Mouse (Mus musculus): ENCODE measurements around the gene Kiss1. TPM values are rescaled to one million over a fixed set of nuclear protein-coding genes. Genes with fewer than 3 reads are reported as not detected.
"Not testable (repeated sequence)": the region's sequence is repeated elsewhere in the genome, so short reads cannot be mapped to it uniquely, and the experiment has no call there.

Kiss1 gene
- total RNA-seq, 2 experiments from 2014 or later = 1.6 TPM; not detected in 1

DNA sequence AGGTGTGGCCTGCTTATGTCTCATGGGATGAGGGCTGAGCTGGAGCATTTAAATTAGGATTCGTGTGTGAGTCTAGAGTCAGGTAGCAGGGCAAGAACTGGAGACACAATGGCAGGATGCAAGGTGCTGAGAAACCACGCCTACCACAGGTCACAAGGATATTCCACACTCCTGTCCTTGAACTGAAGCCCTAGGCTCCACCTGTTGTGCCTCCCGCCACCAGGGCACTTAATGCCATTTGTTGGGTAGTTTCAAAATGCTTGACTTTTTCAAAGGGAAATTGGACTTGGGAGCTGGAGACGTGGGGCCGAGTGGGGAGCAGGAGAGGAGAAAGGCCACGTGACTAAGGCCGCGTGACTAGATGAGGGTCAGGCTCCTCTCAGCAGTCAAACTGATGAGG, 4.3 kb downstream of the Kiss1 start:
- no peak overlapping the region for H3K4me3 ChIP-seq
- intact Hi-C loops (cut with DNase I) = no loop called here
- TF ChIP-seq CTCF (IDR thresholded peaks at IDR 0.05) = no peak
- H3K27ac ChIP-seq = no peak overlapping the region
- no peak for DNase-seq (ENCODE audit: extremely low spot score in 1 of 2, low spot score in 2 of 2)

DNA sequence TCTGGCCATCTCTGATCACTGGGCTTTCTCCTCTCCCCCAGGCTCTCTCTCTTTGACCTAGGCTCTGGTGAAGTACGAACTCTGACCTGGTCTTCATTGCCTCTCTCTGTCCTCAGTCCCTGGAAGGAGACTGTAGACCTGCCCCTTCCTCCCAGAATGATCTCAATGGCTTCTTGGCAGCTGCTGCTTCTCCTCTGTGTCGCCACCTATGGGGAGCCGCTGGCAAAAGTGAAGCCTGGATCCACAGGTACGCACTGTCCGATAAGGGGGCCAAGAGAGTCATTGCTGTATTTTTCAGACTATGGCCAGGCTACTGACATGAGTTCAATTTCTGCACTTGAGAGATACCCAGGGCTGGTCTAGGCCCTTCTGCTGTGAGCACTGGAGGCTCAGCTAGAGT, 5.4 kb downstream of the Kiss1 start:
- TF ChIP-seq CTCF (IDR thresholded peaks at IDR 0.05) = no peak; the same call in 1 of the 2 replicates
- intact Hi-C loops (cut with DNase I) = no loop called here
- Histone ChIP-seq H3K4me3 (no peak overlapping the region), H3K27ac (no peak overlapping the region)
- DNase-seq (ENCODE audit: extremely low spot score in 1 of 2, low spot score in 2 of 2) = no peak

DNA sequence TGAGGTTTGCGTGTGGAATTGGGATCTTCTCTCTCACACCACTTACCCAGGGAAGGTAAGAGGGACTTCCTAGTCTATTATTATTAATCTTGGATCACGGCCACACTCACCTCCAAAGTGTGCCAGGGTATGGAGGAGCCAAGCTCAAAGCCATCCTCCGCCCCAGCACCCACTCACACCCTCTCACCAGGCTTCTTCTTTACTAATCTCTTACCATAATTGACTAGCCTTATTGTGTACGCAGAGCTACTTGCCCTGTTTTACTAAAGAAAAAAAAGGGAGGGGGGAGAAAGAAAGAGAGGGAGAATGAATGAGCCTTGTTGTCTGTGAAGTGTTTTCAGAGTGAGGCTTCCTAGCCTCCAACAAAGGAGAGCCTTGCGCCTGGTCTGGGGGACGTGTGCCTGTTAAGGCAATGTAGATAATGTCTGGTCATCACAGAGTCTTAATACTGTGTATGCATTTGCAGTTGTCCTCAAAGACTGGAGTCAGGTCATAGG, 6.7 kb downstream of the Kiss1 start:
- Histone ChIP-seq H3K27ac (no peak overlapping the region), H3K4me3 (no peak overlapping the region)
- DNase-seq (ENCODE audit: extremely low spot score in 1 of 2, low spot score in 2 of 2) = no peak
- no peak for TF ChIP-seq CTCF (IDR thresholded peaks at IDR 0.05)
- intact Hi-C loops (cut with DNase I) = no loop called here

DNA sequence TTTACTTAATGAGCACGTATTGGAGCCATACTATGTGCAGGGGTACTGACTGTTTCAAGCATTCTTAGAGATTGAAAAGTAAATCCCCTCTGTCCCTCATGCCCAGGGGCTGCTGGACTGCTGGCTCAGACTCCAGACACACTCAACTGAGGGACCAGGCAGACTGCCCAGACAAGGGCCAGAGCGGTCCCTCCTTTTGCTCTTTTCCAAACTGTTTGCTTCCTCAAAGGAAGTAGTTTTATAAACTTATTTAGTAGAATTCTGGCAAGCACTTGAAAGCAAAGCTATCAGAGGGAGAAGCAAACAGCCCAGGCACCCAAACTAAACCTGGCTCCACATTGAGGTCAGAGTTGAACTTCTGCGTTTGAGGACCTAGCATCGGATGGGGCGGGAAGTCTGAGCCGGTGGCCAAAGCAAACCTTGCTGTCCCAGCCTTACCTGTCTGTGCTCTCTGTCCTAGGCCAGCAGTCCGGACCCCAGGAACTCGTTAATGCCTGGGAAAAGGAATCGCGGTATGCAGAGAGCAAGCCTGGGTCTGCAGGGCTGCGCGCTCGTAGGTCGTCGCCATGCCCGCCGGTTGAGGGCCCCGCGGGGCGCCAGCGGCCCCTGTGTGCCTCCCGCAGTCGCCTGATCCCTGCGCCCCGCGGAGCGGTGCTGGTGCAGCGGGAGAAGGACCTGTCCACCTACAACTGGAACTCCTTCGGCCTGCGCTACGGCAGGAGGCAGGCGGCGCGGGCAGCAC, 7.4 kb downstream of the Kiss1 start:
- Histone ChIP-seq H3K4me3 (peak overlapping the region; percentile 20; the same call in 1 of the 2 replicates), H3K27ac (no peak overlapping the region)
- intact Hi-C loops (cut with DNase I) = no loop called here
- DNase-seq (ENCODE audit: extremely low spot score in 1 of 2, low spot score in 2 of 2) = no peak
- no peak for TF ChIP-seq CTCF (IDR thresholded peaks at IDR 0.05)

DNA sequence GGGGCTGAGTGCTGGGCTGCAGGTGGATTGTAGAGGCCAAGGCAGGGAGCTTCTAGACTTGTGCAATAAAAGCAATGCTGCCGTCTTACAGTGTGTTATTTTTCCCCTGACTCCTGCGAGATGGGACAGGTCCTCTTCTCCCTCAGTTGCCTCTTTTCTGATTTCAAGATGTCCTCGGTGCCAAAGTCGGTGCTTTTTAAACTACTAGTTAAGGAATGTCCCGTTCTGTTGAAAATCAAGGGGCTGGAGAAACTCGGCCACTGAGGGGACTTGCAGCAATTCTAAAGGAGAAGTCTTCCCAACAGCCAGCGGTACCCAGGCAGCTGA, 7.9 kb downstream of the Kiss1 start:
- no peak for TF ChIP-seq CTCF (IDR thresholded peaks at IDR 0.05)
- Histone ChIP-seq H3K27ac (no peak overlapping the region), H3K4me3 (no peak overlapping the region; the same call in 1 of the 2 replicates)
- no peak for DNase-seq (ENCODE audit: extremely low spot score in 1 of 2, low spot score in 2 of 2)
- intact Hi-C loops (cut with DNase I) = no loop called here

DNA sequence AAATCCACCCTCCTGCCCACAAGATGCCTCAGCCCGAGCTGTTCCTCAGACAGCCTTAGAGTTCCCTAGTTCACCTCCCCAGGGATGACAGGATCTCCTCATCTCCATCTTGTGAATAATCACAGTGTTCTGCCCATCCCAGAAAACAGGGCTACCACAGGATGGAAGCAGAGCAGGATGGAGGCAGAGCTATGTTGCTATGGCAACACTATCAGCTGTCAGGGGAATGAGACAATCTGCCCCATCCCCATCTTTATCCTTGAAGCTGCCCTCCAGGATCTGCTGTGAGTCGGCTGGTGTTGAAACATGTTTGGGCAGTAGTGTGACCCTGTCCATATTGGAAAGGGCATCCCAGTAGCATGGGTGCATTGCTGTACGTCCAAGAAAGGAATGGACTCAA, 9.5 kb downstream of the Kiss1 start:
- no peak for DNase-seq (ENCODE audit: extremely low spot score in 1 of 2, low spot score in 2 of 2)
- peak overlapping the region; percentile 28; the same call in 1 of the 2 replicates for H3K27ac ChIP-seq
- no peak for TF ChIP-seq CTCF (IDR thresholded peaks at IDR 0.05)

DNA sequence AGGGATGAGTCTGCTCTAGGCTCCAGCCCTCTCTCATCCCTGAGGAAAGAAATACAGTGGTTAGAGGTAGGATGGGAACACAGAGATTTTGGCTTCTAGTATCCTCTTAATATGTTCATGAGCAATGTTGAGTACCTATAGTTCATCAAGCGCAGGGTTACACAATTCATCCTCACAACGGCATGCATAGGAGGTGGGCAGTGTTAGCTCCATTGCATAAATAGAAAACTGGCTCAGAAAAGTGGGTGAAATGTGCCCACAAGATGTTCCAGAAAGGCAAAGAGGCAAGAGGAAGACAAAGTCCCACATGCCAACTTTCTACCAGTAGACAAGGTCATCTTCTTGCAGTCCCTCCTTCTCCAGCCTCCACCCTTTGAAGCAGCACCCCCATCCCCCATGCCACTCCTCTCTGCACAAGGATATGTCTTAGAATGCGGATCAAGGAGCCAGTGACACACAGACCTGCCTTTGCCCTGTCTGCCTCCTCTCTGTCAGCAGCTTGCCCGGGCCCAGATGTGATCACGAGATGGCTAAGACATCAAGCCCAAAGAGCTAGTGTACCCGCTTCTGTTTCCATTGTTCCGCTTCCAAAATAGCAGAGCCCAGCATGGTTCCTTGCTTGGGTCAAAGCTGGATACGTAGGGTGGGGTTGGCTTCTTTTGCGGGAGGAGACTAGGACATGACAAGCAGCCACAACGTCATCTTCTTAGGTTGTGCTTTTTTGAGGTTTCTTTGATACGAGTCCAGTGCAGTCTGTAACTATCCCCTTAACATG, 11.2 kb downstream of the Kiss1 start:
- intact Hi-C loops (cut with DNase I) = no loop called here
- TF ChIP-seq CTCF (IDR thresholded peaks at IDR 0.05) = no peak
- DNase-seq (ENCODE audit: extremely low spot score in 1 of 2, low spot score in 2 of 2) = no peak
- Histone ChIP-seq H3K4me3 (no peak overlapping the region), H3K27ac (peak overlapping the region; percentile 75)

More for the DNA sequence above, 9.5 kb downstream of the Kiss1 start:
- H3K4me3 ChIP-seq = no peak overlapping the region
- intact Hi-C loops (cut with DNase I) = no loop called here

DNA sequence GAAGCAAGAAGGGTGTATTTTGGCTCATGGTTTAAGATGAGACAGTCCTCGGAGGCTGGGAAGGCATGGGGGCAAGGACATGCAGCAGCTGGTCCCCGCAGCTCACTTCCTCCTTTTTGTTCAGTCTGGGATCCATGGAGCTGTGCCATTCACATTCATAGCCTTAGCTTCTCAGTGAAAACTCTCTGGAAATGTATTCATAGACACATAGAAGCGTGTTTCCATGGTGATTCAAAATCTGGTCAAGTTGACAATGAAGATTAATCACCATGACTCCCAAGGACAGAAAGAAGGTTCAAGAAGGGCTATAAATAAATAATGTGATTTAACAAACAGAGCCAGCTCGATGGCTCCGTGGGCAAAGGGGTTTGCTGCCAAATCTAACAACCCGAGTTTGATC, 12.3 kb downstream of the Kiss1 start:
- Histone ChIP-seq H3K4me3 (no peak overlapping the region), H3K27ac (no peak overlapping the region)
- no peak for TF ChIP-seq CTCF (IDR thresholded peaks at IDR 0.05)
- no peak for DNase-seq (ENCODE audit: extremely low spot score in 1 of 2, low spot score in 2 of 2)
- intact Hi-C loops (cut with DNase I) = no loop called here

DNA sequence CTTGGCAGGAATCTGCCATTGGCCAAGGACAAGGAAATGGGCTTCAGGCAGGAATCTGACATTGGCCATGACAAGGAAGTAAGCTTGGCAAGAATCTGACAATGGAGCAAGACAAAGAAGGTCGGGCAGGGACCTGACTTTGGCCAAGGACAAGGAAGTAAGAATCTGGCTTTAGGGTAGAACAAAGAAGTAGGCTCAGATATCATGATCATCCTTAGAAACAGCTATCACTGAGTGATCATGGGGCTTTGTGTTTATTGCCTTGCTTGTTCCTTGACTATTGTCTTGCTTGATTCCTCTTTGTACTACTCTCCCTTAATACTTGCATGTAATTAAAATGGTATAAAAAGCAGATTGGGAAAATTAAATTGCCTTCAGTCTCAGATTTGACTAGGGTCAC, 18.7 kb downstream of the Kiss1 start:
- DNase-seq (ENCODE audit: extremely low spot score in 1 of 2, low spot score in 2 of 2); intact Hi-C loops (cut with DNase I); H3K27ac ChIP-seq; H3K4me3 ChIP-seq: not testable (repeated sequence)

DNA sequence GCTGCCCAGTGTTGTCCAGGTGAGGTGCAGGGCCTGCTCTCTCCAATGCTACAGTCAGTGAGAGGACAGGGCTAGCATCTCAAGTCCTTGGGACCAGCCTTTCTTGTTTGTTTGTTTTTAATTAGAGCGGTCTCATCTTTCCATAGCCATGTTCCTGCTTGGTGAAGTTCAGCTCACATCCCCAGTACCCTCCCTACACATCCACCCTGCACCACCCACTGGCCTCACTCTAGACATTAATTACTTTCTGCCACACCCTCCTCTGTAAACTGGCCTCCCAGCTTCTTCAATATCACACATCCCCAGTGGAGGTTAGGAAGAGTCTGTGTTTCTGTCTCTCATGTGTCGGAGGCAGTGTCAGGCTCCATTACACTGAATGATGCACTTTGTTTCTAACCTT, 22.7 kb downstream of the Kiss1 start:
- Histone ChIP-seq H3K4me3 (no peak overlapping the region), H3K27ac (no peak overlapping the region)
- intact Hi-C loops (cut with DNase I) = no loop called here
- DNase-seq (ENCODE audit: extremely low spot score in 1 of 2, low spot score in 2 of 2) = no peak
- TF ChIP-seq CTCF (IDR thresholded peaks at IDR 0.05) = no peak

DNA sequence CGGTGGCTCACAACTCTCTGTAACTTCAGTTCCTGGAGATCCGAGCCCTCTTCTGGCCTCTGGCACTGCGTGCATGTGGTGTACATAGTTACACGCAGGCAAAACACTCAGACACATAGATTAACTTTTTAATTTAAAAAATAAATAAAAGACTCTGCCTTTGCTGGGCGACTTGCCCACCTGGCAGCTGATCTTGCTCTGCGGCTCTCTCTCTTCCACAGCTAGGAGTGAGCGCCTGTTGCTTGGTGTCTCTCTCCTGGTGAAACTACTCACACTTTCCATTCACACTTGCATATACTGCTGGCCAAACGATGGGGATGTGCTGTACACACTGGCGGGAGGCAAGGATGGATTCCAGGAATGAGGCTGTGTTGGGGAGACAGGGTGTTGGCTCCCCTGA, 24.9 kb downstream of the Kiss1 start:
- DNase-seq (ENCODE audit: extremely low spot score in 1 of 2, low spot score in 2 of 2) = no peak
- TF ChIP-seq CTCF (IDR thresholded peaks at IDR 0.05) = no peak
- intact Hi-C loops (cut with DNase I) = no loop called here
- no peak overlapping the region for H3K4me3 ChIP-seq
- H3K27ac ChIP-seq = no peak overlapping the region

DNA sequence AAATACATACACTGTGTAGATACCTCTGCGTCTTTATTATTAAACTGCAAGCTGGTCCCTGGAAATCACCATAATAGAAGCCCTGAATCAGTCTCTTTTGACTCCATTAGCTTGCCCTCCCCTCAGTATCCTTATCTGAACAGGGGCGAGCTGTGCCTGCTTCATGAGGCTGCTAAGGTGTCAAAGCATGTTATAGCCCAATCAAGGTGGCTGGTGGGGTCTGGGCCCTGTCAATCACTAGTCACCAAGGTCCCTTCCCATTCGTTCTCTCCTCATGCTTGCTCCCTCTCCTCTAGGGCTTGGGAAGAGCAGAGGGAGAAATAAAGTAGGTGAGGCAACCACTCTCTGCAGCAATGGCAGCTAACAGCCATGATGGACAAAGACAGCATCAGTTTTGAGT, 25.6 kb downstream of the Kiss1 start:
- TF ChIP-seq CTCF (IDR thresholded peaks at IDR 0.05) = no peak
- DNase-seq (ENCODE audit: extremely low spot score in 1 of 2, low spot score in 2 of 2) = no peak
- intact Hi-C loops (cut with DNase I) = no loop called here
- Histone ChIP-seq H3K4me3 (no peak overlapping the region), H3K27ac (no peak overlapping the region)

Data from left cerebral cortex, adult 2 months (tissue).